Mouse (Mus musculus): Measurements from ENCODE around the gene Ccl28. TPM values are rescaled to one million over a fixed set of nuclear protein-coding genes. Genes with fewer than 3 reads are reported as not detected.

Ccl28 gene
- total RNA-seq, 4 experiments from 2014 or later: 0.12 TPM; not detected in 3

Other genes with a start within 250 kb of the Ccl28 start
- 100 to 1,000 TPM; 115 to 123 (median 121) TPM for gene Paip1, start 195.2 kb upstream of the Ccl28 start, total RNA-seq (2022)
- 1 to 10 TPM; 5.2 to 7.9 (median 7.4) TPM for gene 4833420G17Rik, start 161.1 kb upstream of the Ccl28 start, total RNA-seq (2022)
- gene Tmem267, start 135.8 kb upstream of the Ccl28 start, total RNA-seq (2022): 10 to 100 TPM in 3 of 4 experiments, 1 to 10 TPM in 1; 8.3 to 16.7 (median 14.7) TPM
- 1 to 10 TPM in 3 of 4 experiments, under 1 TPM in 1; 0.63 to 2.6 (median 1.8) TPM for gene 3110070M22Rik, start 135.4 kb upstream of the Ccl28 start, total RNA-seq (2022)
- gene Hmgcs1, start 66.6 kb downstream of the Ccl28 start, total RNA-seq (2022): 10 to 100 TPM; 29.3 to 35.0 (median 32.5) TPM
- gene Nim1k, start 132.1 kb downstream of the Ccl28 start, total RNA-seq (2022): 1 to 10 TPM; 1.4 to 2.0 (median 1.8) TPM
- 10 to 100 TPM; 18.1 to 21.7 (median 19.3) TPM for gene Zfp131, start 167.1 kb downstream of the Ccl28 start, total RNA-seq (2022)
- not detected for gene AF067063, start 206.4 kb downstream of the Ccl28 start, total RNA-seq (2022)
- not detected for gene D13Ertd608e, start 212.2 kb downstream of the Ccl28 start, total RNA-seq (2022)

All from heart, adult 8-10 months (tissue).